Mouse (Mus musculus) neural tube, postnatal 0 days (tissue): ENCODE data around the gene Agr3. TPM values are rescaled to one million over a fixed set of nuclear protein-coding genes. Genes with fewer than 3 reads are reported as not detected.

Source experiments
- polyA plus RNA-seq: library from polyadenylated mRNA; unstranded; fragments of >200 nt; fragmentation: Nextera tagmentation; extraction: Ambion mirVana; gene quantifications from 2 replicates; pipeline ENCODE4 v1.2.1, GENCODE M21; 2015

Agr3 gene
- polyA plus RNA-seq = 0.63 and 1.2 TPM in 2 replicates

GRCm38 (mm10) chr12:35925402-35925801 lies at the start of gene Agr3:
TSS of gene Agr3 (plus strand) at chr12:35925620.

GRCm38 (mm10) chr12:35992711-35993110 lies 67.3 kb downstream of the Agr3 start, which contains the start of gene Agr2:
TSS of gene Agr2 (plus strand) at chr12:35992907.

Other genes starting within 250 kb of the Agr3 start
- gene Agr2, start 67.3 kb downstream of the Agr3 start, polyA plus RNA-seq = 0.26 TPM in 1 of 2 replicates, not detected in the other
- 407 and 412 TPM in 2 replicates for gene Tspan13, start 116.9 kb downstream of the Agr3 start, polyA plus RNA-seq
- gene Ankmy2, start 231.5 kb downstream of the Agr3 start, polyA plus RNA-seq = 78.5 and 79.3 TPM in 2 replicates
- gene Bzw2, start 232.5 kb downstream of the Agr3 start, polyA plus RNA-seq = 243 and 256 TPM in 2 replicates